Mouse (Mus musculus): ENCODE results near the gene 1700025G04Rik.

Gene 1700025G04Rik

DNA sequence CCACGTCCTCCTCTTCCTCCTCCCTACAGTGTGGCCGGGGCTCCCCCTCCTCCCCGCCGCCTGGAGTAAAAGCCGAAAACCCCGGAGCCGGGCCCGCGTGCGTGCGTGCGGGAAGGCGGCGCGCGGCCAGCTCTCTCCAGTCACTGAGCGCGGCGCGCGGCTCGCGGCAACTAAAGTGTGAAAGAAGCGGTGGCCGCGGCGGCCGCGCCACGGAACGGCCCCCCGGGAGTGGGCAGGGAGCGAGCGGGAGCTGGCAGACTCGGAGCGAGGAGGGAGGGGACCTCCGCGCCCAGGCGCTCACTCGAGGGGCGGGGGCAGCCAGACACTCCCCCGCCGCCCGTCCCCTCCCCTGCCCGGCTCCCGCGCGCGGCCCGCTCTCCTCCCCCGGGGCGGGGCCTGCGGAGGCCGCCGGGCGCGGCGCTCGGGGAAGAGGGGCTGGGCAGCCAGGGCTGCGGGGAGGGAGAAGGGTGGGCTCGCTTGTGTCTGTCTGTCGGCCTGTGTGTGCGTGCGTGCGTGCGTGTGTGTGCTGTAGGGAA lies at the start of gene 1700025G04Rik:
Gene 1700025G04Rik (minus strand): TSS at position 108 of the 536 bp plus-strand sequence.
- DNase-seq (ENCODE audit: low spot score): peak; percentile 82

DNA sequence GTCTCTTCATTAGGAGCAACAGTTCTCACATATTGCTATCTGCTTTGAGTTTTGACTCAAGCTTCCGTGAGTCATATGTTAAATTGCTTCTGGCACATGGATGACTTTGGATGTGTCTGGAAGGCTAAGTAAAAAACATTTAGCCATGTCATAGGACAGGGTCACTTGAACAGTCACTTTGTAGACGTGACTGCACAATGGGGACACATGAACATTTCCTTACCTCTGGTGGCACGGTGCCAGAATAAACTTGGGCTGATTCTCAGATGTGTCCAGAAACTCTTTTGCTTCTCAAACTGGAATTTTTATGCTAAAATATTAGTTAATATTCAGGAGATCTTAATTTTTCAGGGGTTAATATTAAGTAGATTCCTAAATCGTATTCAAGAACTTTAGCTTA lies 49.6 kb upstream of the 1700025G04Rik start:
- DNase-seq (ENCODE audit: low spot score): no peak

- DNase-seq (ENCODE audit: low spot score): peak; percentile 61
Observed at GRCm38 (mm10) chr1:152130029-152130727, 40.3 kb upstream of the 1700025G04Rik start.

DNA sequence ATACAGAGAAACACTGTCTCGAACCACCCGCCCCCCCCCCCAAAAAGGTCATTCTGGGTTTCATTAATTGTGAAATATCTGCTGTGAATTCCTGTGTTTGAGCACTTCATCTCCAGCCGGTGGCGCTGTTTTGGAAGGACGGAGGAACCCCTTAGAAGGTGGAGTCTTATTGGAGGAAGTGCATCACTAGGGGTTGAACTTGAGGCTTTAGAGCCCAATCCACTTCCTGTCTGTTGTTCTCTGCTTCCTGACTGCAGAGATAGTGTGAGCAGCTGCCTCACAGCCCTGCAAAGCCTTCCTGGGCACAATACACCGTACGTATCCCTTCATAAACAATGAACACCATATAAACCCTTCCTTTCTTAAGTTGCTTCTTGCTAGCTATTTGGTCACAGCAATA lies 35.5 kb upstream of the 1700025G04Rik start:
- no peak for DNase-seq (ENCODE audit: low spot score)

DNA sequence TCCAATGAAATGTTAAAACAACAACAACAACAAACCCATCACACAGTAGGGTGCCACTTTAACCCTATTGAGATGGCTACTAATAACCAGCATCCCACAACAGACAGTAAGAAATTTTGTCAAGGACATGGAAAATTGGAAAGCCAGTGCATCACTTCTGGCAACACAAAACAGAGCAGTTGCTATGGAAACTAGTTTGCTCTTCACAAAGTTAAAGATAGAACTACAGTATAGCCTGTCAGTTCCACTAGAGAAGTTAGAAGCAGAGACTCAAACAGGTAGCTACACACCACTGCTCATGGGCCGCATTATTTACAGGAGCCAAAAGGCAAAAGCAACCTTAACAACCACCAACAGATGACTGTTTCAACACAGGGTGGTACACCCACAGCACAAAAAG lies 20.2 kb upstream of the 1700025G04Rik start:
- DNase-seq (ENCODE audit: low spot score): no peak

DNA sequence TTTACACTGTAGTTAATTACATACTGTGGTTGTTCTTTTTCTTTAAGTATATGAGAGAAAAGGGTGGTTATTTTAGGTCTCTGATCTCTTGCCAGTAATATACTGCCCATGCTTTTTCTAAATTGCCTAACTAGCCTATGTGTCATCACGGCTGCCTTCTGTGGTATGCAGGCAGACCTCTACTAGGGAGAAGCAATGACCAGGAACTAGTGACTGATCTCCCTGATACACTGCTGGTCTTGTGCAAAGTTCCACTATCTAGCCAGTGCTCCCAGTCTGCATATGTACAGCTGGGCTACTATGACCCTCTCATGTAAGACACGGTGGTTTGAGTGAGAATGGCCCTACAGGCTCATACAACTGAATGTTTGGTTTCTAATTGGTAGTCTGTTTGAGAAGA lies 16.2 kb upstream of the 1700025G04Rik start:
- DNase-seq (ENCODE audit: low spot score): no peak

DNA sequence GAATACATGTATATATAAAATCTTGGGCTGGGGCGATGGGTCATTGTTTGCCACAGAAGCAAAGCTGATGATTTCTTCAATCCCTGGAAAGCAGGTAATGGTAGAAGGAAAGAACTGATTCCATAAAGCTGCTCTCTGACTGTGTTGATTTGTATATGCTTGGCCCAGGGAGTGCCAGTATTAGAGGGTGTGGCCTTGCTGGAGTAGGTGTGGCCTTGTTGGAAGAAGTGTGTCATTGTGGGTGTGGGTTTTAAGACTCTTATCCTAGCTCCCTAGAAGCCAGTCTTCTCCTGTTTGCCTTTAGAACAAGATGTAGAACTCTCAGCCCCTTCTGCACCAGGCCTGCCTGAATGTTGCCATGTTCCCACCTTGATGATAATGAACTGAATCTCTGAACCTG lies 15.3 kb upstream of the 1700025G04Rik start:
- DNase-seq (ENCODE audit: low spot score): no peak

GRCm38 (mm10) chr1:152101746-152102145 lies 11.8 kb upstream of the 1700025G04Rik start:
- no peak for DNase-seq (ENCODE audit: low spot score)

GRCm38 (mm10) chr1:152096045-152096444 lies 6.1 kb upstream of the 1700025G04Rik start:
- no peak for DNase-seq (ENCODE audit: low spot score)

GRCm38 (mm10) chr1:152090564-152091545 lies 930 bp upstream of the 1700025G04Rik start:
- DNase-seq (ENCODE audit: low spot score): no peak

GRCm38 (mm10) chr1:152089526-152089925 lies 399 bp downstream of the 1700025G04Rik start:
- peak; percentile 44 for DNase-seq (ENCODE audit: low spot score)

DNA sequence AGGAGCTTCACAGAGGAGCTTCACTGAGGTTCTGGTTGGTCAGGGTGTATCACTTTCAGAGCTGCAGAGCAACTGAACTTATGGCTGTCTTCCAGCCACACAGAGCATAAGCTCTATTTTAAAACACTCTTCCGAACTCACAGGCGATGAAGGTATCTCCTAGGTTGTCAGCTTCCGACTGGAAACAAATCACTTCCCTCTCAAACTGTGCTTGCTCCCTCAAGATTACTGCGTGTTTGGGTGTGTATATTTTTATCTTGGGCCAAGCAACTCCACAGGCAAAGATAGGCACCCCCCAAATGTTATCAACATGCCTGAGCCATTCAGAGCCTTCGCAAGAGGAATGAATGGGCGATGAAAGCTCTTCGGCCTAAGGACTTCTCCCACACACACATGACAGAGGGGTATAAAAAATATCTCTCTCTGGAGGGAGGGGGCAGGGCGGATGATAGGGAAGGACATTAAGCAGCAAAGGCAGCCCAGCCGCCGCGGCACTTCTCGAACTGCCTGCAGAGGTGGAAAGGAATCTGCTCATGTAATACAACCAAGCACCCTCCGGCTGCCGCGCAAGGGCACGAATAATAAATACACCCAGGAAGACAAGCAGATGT lies 1.0 kb downstream of the 1700025G04Rik start:
- peak; percentile 49 for DNase-seq (ENCODE audit: low spot score)

DNA sequence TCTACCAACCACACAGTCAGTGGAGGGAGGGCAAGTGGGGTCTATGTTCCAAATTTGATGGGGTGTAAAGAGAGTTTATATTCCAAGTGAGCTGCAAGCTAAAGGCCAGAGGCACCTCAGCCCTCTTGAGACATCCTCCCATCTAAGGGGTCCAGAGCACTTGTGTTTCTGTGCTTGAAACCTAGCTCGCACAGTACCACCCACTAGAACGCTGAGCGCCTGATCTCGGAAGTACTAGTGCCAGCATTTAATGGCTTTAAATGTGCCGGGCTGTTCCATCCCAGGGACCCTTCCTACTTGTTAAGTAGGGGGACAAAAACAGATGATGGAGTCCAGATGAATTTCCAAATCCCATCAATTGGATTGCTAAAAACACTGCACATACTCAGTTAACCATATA lies 1.9 kb downstream of the 1700025G04Rik start:
- no peak for DNase-seq (ENCODE audit: low spot score)

DNA sequence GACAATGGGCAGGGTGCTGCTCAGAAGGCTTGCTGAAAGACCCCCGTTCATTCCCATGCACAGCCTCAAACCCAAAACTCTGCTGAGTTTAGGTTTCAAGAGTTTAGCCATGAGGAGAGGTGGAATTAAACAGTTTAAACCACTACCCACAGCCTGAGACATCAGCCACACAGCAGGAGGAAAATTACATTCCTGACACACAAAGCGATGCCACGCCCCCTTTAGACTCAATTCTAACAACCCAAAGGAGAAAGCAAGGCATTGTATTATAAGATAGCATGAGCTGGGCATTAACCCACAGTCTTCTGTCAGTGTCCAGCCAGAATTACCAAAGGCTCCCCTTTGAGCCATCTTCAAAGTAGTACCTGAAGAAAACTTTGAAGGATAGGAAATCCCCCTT lies 3.0 kb downstream of the 1700025G04Rik start:
- DNase-seq (ENCODE audit: low spot score): no peak

- no peak for DNase-seq (ENCODE audit: low spot score)
Observed at GRCm38 (mm10) chr1:152085561-152085960, 4.4 kb downstream of the 1700025G04Rik start.

DNA sequence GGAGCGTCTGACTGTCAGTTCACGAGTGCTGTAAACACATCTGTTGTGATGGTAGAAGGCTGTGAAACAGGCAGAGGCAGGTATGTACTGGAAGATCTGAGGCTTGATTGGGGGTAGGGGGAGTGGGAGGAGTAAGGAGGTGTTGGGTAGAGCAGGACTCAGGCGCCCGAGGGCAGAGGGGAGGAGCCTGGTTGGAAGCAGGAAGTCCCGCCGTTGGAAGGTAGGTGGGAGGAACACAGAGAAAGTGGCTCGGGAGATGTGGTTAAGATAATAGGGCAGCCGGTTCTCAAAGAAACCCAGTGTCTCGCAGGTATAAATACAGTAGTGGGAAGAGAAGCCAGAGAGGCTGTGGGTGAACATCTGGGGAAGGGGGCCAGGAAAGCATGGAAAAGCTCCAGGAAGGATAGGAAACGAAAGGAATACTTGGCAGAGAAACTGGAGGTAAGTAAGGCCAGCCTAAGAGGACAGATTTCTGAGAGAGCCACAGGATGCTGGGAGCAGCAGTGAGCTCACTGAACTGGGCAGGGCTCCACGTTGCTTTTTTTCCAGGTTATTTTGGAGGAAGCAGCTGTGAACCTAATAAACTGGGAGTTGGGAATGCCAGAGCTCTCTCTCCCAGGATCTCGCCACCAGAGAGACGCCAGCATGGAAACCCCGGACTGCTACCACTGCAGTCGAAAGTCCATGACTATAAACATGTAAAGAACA lies 5.1 kb downstream of the 1700025G04Rik start:
- peak; percentile 26 for DNase-seq (ENCODE audit: low spot score)

DNA sequence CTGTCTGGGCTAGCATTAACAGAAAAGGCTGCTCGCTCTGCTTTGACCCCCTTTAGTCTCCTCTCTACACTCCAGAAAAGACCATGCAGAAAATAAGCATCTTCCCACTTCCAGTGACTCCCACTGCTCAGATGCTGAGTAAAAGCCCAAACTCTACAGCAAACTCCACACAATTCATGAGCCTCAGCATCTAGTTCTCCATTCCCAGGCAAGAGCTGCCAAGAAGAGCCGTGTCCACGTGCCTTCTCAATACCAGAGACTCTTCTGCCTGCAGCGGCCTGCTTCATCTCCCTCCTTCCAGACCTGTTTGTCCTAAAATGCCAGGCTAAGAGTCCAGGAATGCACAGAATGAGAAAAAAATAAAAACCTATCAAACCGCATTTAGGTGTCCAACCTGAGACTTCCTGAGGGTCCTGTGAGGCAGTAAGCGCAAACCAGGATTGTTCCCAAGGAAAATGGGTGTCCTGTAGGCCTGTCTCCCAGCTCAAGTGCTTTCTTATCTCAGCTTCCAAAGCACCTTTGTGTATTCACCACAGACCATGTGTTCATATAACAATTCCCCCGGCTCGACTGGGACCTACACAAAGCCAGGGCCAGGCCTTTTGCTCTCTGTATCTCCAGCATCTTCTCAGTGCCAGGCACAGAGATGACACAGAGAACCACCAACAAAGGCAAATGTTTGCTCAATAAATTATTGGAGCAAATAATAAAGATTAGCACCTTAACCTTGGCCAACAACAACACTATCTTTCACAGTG lies 7.8 kb downstream of the 1700025G04Rik start:
- no peak for DNase-seq (ENCODE audit: low spot score)

- DNase-seq (ENCODE audit: low spot score): no peak
Observed at GRCm38 (mm10) chr1:152081121-152081520, 8.8 kb downstream of the 1700025G04Rik start.

DNA sequence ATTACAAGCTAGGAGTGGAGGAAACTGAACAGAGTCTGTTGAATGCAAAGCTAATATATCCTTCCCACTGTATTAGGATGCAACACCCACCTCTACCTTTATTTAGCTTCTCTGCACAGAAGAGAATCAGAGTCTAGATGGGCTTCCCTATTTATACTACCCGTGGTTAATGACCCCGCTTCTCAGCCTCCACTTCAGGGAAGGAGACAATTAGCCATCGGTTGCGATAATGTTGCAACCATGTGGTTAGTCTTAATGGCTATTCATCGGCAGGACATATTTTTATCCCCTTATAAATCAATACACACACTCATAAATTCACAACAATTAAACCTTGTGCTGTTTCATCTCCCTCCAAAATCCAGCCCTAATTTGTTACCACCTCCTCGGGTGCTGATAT lies 9.7 kb downstream of the 1700025G04Rik start:
- no peak for DNase-seq (ENCODE audit: low spot score)

- no peak for DNase-seq (ENCODE audit: low spot score)
Observed at GRCm38 (mm10) chr1:152077171-152077715, 12.7 kb downstream of the 1700025G04Rik start.
